Mouse (Mus musculus) cerebellum, adult 11 months (tissue): ENCODE measurements around the gene Ap1s1.

Experiments
- DNase-seq: peaks from one replicate; pipeline ENCODE4 v3.0.0; 2022

Gene Ap1s1

GRCm38 (mm10) chr5:137045402-137046323, at the start of gene Ap1s1:
Ap1s1 (minus strand) TSS chr5:137046135.
- DNase-seq = peak; percentile 99

DNA sequence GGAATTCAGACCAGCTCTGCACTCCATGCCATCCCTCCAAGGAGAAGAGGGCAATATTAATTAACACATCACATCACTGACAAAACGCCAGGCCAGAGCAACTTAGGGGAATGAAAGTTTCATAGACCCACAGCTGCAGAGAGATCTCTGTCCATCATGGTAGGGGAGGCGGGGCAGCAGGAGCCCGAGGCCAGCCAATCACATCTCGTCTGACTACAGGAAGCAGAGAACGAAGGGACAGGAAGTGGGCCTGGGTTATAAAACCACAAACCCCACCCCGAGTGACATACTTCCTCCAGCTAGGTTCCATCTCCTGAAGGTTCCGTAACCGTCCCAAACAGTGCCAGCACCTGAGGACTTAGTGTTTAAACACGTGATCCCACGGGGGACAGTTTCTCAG, 49.2 kb upstream of the Ap1s1 start:
- DNase-seq = no peak

- DNase-seq = no peak
Observed at GRCm38 (mm10) chr5:137093720-137094119, 47.8 kb upstream of the Ap1s1 start.

GRCm38 (mm10) chr5:137091560-137091959, 45.6 kb upstream of the Ap1s1 start:
- no peak for DNase-seq

- no peak for DNase-seq
Observed at GRCm38 (mm10) chr5:137090870-137091269, 44.9 kb upstream of the Ap1s1 start.

GRCm38 (mm10) chr5:137087410-137087809, 41.5 kb upstream of the Ap1s1 start:
- no peak for DNase-seq

DNA sequence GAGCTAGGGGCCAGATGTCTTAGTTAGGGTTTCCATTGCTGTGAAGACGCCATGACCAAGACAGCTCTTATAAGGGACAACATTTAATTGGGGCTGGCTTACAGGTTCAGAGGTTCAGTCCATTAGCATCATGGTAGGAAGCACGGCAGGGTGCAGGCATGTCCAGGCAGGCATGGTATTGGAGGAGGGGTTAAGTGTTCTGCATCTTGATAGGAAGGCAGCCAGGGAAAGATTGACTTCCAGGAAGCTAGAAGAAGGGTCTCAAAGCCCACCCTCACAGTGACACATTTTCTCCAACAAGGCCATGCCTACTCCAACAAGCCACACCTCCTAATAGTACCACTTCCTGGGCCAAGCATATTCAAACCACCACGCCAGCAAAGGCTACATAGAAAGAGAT, 39.8 kb upstream of the Ap1s1 start:
- DNase-seq = no peak

DNA sequence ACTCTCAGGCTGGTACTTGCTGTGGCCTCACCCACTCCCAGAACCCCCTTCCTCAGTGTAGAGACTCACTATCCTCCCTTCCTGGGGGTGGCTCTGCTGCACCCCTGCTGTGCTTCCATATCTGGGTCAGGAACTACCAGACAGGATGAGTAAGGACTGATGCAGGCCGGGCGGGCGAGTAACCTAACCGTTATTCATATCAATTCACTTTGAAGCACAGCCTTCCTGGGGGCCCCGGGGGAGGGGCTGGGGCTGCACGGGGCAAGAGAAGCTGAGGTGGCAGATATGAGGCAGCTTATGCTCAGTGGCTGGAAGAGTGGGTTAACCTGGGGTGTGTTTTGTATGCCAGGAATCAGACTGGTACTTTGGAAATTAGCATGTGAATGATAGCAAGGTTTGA, 39.1 kb upstream of the Ap1s1 start:
- DNase-seq = no peak

- DNase-seq = no peak
Observed at GRCm38 (mm10) chr5:137083051-137083450, 37.1 kb upstream of the Ap1s1 start.

- DNase-seq = no peak
Observed at GRCm38 (mm10) chr5:137079849-137080248, 33.9 kb upstream of the Ap1s1 start.

DNA sequence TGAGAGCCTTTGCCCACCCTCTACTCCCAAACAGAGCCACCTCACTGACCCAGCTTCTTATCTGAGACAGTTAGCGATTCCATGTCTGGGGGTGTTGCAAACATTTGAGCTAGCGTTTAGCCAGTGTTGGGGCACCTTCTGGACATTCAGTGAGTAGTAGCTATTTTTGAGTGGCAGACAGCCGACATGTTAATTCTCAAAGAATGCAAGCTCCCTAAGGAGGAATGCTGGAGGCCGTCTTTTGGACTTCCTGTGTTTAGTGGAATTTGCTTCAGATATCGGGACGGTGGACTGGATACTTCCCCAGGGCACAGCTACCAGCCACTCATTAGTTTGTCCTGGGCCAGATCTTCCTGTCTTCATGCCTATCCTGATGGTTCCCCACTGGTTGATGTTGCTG, 32.7 kb upstream of the Ap1s1 start:
- no peak for DNase-seq

DNA sequence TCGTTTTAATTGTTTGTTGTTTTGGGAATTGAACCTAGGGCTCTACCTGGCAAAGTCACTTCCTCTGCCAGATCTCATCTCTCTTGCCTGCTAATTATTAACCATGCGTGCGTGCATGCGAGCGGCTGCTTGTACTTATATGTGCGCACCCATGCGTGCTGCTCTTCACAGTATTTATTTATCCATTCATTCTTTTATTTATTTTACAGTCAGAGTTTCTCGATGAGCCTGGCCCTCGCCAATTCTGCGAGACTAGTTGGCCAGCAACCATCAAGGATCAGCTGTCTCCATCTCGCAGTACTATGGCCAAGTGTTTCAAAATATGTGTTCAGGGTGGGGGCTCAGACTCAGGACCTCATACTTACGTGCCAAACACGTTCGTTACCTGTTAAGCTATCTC, 32.1 kb upstream of the Ap1s1 start:
- no peak for DNase-seq

DNA sequence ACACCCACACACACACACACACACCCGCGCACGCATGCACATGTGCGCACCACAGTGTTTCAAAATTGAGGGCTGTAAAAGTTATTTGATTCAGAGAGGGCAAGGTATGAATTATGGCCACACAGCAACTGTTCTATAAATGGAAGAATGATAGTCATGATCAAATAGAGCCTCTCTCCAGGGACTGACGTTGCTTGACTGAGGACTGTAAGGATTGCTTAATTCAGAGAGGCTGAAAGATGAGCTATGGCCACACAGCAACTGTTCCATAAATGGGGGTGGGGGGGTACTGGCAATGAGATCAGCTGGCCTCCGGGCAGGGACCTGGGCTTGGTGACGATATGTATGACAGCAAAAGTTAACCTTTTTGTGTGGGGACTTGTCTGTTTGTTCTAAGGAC, 31.3 kb upstream of the Ap1s1 start:
- DNase-seq = no peak

DNA sequence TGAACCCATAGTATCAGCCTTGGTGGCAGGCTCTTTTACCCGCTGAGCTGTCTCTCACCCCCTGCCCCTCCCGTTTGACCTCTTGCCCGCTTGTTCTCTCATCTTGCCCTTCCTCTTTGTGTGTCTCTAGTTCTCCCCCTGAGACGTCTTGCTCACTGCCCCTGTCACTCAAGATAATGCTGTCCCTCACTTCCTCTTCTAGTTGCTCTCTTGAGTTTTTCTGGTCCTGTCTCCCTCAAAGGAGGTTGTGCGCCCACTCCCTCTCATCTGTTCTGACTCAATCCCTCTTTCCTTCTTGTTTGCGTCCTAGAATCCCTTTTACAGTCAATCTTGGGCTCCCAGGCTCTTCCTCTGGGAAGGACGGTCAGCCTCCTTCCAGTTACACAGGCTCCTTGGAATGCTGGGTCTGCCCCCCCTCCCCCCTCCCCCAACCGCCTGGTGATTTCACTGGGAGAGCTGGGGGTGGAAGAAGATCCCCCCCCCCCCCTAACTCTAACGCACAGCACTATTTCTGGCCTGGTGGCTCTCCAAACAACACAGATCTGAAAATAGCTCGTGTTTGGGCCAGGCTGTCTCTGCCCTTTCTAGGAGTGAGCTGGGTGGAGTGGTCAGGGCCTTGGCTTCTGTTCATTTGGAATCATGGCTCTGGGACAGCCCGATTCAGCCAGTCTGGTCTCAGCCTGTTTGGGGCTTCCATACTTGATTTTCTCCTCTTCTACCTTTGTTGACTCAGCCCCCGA, 30.4 kb upstream of the Ap1s1 start:
- no peak for DNase-seq

DNA sequence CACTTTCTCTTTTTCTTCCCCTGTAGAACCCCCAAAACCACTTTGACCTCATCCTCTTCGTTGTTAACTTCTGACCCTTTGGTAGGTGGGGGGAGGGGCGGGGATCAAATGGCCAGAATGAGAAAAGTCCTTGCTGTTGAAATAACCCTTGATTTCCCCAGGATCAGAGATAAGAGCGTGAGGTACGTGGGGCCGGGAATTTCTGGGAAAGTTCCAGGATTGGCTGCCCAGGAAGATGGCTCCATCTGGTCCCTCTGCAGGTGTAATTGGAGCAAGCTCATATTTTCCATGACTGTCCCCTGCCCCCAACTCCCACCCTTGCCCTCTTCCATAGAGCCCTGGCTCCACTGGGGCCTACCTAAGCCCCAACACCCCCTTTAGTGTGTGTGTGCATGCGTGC, 29.8 kb upstream of the Ap1s1 start:
- peak; percentile 42 for DNase-seq

- no peak for DNase-seq
Observed at GRCm38 (mm10) chr5:137074191-137074651, 28.3 kb upstream of the Ap1s1 start.

- DNase-seq = no peak
Observed at GRCm38 (mm10) chr5:137073141-137073540, 27.2 kb upstream of the Ap1s1 start.

DNA sequence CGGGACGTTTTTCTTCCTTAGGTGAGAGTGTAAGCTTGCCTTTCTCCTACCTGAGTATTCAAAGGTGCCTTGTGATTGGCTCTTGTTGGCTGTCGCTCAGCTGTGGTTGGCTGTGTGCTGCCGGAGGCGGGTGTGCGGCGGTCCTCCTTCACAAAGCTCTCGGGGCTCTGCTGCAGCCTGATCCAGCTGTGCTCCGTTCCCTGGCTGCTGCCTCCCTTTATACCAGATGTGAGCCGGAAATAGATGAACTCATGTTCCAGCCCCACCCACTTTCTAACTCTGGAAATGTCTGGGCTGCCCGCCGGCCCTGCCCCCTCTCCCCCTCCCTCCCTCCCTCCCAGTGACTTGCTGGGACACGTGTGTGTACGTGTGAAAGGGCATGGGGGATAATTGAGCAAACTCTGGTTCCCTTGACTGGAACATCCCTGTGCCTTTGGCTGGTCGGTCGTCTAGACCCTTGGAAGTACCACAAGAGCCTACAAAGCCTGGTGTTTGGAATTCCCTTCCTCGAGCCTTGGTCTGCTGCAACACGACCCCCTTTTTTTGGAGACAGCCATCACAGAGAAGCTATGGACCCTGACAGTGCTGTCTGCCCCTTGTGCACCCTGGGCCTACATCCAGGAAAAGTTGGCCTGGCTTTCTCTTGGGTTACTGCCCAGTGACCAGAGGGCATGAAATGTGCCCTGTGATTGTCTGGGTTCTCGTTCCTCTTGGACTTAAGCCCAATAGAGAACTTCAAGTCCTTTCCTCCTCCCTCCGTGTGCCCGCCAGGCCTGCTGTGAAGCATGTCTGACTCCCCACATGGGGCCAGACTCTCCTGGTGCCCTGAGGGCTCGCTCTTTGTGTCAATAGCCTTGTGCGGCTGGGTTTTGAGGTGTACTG, 26.4 kb upstream of the Ap1s1 start, which contains the start of gene Serpine1:
Gene Serpine1 (minus strand): TSS at position 190 of the 882 bp plus-strand sequence.
- peak; percentile 18 for DNase-seq

- DNase-seq = no peak
Observed at GRCm38 (mm10) chr5:137070881-137071605, 25.1 kb upstream of the Ap1s1 start.

DNA sequence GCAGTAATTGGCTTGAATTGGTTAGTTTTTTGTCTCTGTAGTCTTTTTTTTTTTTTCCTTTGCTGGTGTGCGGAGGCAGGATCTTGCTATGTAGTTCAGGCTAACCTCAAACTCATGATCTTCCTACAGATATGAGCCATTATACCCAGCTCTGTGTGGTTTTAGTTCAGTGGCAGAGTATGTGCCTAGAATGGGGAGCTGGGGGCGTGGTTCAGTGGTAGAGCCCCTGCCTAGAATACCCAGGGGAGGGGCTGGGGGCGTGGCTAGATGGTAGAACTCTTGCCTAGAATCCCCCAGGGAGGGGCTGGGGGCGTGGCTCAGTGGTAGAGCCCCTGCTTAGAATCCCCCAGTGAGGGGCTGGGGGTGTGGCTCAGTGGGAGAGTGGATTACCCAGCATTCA, 22.8 kb upstream of the Ap1s1 start:
- DNase-seq = no peak

DNA sequence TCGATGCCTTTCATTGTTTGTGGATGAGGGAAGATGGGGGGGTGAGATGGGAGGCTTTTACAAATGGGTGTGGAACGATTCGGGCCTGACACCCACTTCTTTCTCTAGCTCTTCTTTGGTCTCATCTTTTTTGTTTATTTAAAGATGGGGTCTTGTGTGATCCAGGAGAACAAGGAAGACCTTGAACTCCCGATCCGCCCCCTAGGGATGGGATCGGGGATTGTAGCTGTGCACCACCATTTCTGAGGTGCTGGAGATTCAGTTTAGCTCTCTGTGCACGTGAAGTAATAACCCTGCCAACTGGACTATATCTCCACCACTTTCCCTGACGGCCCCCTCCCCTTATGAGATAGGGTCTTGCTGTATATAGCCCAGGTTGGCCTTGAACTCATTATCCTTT, 20.0 kb upstream of the Ap1s1 start:
- DNase-seq = no peak

DNA sequence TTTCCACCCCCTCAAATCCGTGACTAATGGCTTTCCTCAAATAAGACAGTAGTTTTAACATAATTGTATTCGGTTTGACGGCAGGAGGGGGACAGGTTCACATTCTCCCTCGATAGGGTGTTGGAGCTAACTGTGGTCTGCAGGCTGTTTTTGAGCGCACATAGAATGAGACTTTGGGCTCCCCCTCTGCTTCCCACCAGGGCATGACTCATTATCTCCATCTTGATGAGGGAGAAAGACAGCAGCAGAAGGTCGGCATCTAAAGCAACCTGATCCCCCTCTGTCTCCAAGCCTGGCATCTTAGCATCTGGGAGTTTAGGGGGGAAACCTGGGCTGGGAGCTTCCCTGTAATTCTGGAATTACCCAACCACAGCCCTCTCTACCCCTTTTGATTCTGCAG, 19.5 kb upstream of the Ap1s1 start:
- DNase-seq = no peak
